Mouse (Mus musculus) liver, embryonic 14.5 days (tissue): ENCODE measurements around the gene Myof.

Source experiments
- CTCF ChIP-seq: IDR thresholded peaks from 2 replicates; pipeline ENCODE4 v1.5.1; 2016; ENCODE audit warnings: antibody characterized with exemption, low read depth, control low read depth
- EP300 ChIP-seq: IDR thresholded peaks from 2 replicates; pipeline ENCODE4 v1.6.1; 2016; ENCODE audit warnings: antibody characterized with exemption, low read depth

GRCm38 (mm10) chr19:38014443-38014842 is 28.9 kb downstream of the Myof start:
- no peak for TF ChIP-seq EP300
- TF ChIP-seq CTCF = no peak
